Mouse (Mus musculus) testis, postnatal 14 days (tissue): ENCODE results near the gene Galnt18.

Experiments used
- DNase-seq: peaks from one replicate; pipeline ENCODE4 v3.0.0; 2021; ENCODE audit warnings: low spot score

The Galnt18 gene

GRCm38 (mm10) chr7:111559011-111559410 is 220.8 kb downstream of the Galnt18 start:
- no peak for DNase-seq

GRCm38 (mm10) chr7:111550987-111551386 is 228.8 kb downstream of the Galnt18 start:
- DNase-seq = no peak

- no peak for DNase-seq
Observed at GRCm38 (mm10) chr7:111547069-111547468, 232.7 kb downstream of the Galnt18 start.

GRCm38 (mm10) chr7:111545614-111546013 is 234.2 kb downstream of the Galnt18 start:
- no peak for DNase-seq

GRCm38 (mm10) chr7:111537946-111538345 is 241.8 kb downstream of the Galnt18 start:
- DNase-seq = no peak

GRCm38 (mm10) chr7:111534826-111535405 is 244.9 kb downstream of the Galnt18 start:
- no peak for DNase-seq

GRCm38 (mm10) chr7:111528961-111529643 is 250.7 kb downstream of the Galnt18 start:
- DNase-seq = no peak

GRCm38 (mm10) chr7:111528462-111528861 is 251.3 kb downstream of the Galnt18 start:
- DNase-seq = no peak

GRCm38 (mm10) chr7:111520881-111521280 is 258.9 kb downstream of the Galnt18 start:
- no peak for DNase-seq

- DNase-seq = no peak
Observed at GRCm38 (mm10) chr7:111518581-111519242, 261.1 kb downstream of the Galnt18 start.

- no peak for DNase-seq
Observed at GRCm38 (mm10) chr7:111516882-111517281, 262.9 kb downstream of the Galnt18 start.

- no peak for DNase-seq
Observed at GRCm38 (mm10) chr7:111515471-111515870, 264.3 kb downstream of the Galnt18 start.

- DNase-seq = no peak
Observed at GRCm38 (mm10) chr7:111509167-111509854, 270.5 kb downstream of the Galnt18 start.

GRCm38 (mm10) chr7:111500616-111501015 is 279.2 kb downstream of the Galnt18 start:
- DNase-seq = no peak

- DNase-seq = no peak
Observed at GRCm38 (mm10) chr7:111499255-111499790, 280.5 kb downstream of the Galnt18 start.

- no peak for DNase-seq
Observed at GRCm38 (mm10) chr7:111497191-111497590, 282.6 kb downstream of the Galnt18 start.

GRCm38 (mm10) chr7:111492242-111492949 is 287.4 kb downstream of the Galnt18 start:
- DNase-seq = no peak

GRCm38 (mm10) chr7:111491566-111491965 is 288.2 kb downstream of the Galnt18 start:
- DNase-seq = no peak

GRCm38 (mm10) chr7:111486811-111487333 is 292.9 kb downstream of the Galnt18 start:
- no peak for DNase-seq

GRCm38 (mm10) chr7:111483896-111484295 is 295.9 kb downstream of the Galnt18 start:
- no peak for DNase-seq

GRCm38 (mm10) chr7:111483321-111483720 is 296.5 kb downstream of the Galnt18 start:
- DNase-seq = no peak
